Mouse (Mus musculus) right cerebral cortex, postnatal 4 days (tissue): ENCODE measurements at regions not wholly inside any gene's neighbourhood (a gene's known extent, or its start where the extent isn't known, plus 50 kb on each side); places are given as distances from the start of the nearest gene placed in this dataset.
A peak's percentile ranks its signal among the peaks of the same experiment; 100 is the strongest.

Source experiments
- DNase-seq: peaks from one replicate; pipeline ENCODE4 v3.0.0-alpha.2; 2022

- DNase-seq, result no peak
Measured at GRCm38 (mm10) chr3:70860909-70861675, 853.7 kb downstream of the Otol1 start.

DNA sequence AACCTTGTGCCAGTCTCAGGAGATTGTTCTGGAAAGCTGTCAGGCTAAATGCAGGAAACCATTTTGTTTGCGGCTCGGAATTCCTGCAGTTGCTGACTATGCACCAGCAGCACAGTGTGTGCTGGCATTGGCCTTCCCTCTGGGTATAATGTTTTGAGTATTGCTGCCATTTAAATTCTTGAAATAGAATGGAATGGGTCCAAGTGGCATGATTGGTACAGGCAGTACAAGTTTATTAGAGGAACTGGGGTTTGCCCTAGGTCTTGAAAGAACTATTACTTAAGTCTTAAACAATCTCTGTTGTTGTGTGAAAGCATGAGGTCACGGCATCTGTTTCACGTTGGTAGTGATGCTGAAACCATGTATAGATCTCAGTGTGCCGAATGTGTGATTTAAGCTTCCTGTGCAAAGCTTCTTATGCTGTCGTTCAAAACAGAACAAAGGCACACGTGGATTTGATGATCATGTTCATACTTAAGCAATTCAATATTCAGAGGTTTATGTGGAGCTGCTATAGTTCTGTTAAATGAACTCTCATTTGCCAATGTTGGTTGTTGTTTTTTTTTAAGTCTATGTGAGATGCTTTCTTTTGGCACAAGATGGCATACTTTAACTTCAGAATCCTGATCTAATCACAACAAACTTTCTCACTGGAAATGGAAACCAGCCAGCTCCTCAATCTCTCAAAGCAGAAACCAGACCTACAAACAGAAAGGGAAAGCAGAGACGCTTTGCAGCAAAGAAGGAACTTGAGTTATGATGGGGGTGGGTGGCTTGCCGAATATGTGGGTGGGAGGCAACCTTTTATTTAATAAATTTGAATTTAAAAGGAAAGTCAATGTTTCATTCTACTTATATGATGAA is 866.5 kb downstream of the Otol1 start:
- DNase-seq, result peak; percentile 8

GRCm38 (mm10) chr3:70874614-70875013 is 867.2 kb downstream of the Otol1 start:
- no peak for DNase-seq
